Mouse (Mus musculus) cerebellum, adult 2 months (tissue): Measurements from ENCODE around the gene Ttc19. TPM values are rescaled to one million over a fixed set of nuclear protein-coding genes. Genes with fewer than 3 reads are reported as not detected.
"Not testable (repeated sequence)": the region's sequence is repeated elsewhere in the genome, so short reads cannot be mapped to it uniquely, and the experiment has no call there.

Experiments used
- DNase-seq, 2 experiments: peaks; one replicate each; pipeline ENCODE4 v3.0.0; 2021
- H3K27ac ChIP-seq: fragments of 200-500 bp; 2 replicates; pipeline ENCODE4 v1.5.1; 2012; ENCODE audit warnings: low read length, control low read depth, inconsistent platforms; ENCODE audit not compliant: insufficient read depth
- H3K27me3 ChIP-seq: fragments of 200-500 bp; 2 replicates; pipeline ENCODE4 v1.6.1; 2012; ENCODE audit warnings: inconsistent platforms, mild to moderate bottlenecking, low read length, moderate library complexity; ENCODE audit not compliant: control insufficient read depth, insufficient read depth
- H3K4me1 ChIP-seq: fragments of 200-500 bp; 2 replicates; pipeline ENCODE4 v1.6.1; 2011; ENCODE audit warnings: low read length; ENCODE audit not compliant: control insufficient read depth, insufficient read depth
- H3K4me3 ChIP-seq: fragments of 200-500 bp; replicated peaks from 2 replicates; pipeline ENCODE3; 2011; ENCODE audit warnings: mild to moderate bottlenecking, low read depth, low read length, control low read depth; ENCODE audit not compliant: insufficient read depth
- CTCF ChIP-seq: fragments of 200-500 bp; IDR thresholded peaks from 2 replicates; pipeline ENCODE4 v1.5.1; 2011; ENCODE audit warnings: low read depth, mild to moderate bottlenecking, control low read depth, low read length, moderate library complexity, borderline replicate concordance; ENCODE audit not compliant: insufficient read depth
- POLR2A ChIP-seq: fragments of 200-500 bp; IDR thresholded peaks from 2 replicates; pipeline ENCODE4 v1.6.1; 2011; ENCODE audit warnings: low read length, control low read depth, borderline replicate concordance; ENCODE audit not compliant: insufficient read depth
- WGBS: fragments of 180-500 bp; shearing (Covaris S2); methylation state at CpG from one replicate; pipeline ENCODE4 v1.1.7; 2018; 5-methylcytosine and 5-hydroxymethylcytosine counted together
- polyA plus RNA-seq: library from polyadenylated mRNA; depleted of rRNA; stranded (reverse); fragments of >200 nt; gene quantifications from 2 replicates; pipeline ENCODE4 v1.2.3, GENCODE M21; 2012

Gene Ttc19
- polyA plus RNA-seq, 1 experiment = 40.1 TPM

GRCm38 (mm10) chr11:62268381-62268780 is 12.9 kb upstream of the Ttc19 start:
- no peak for TF ChIP-seq CTCF
- TF ChIP-seq POLR2A = no peak
- DNase-seq = no peak
- 75% methylated on average over 8 of the region's 8 CpGs for WGBS
- Histone ChIP-seq H3K27ac (no peak overlapping the region), H3K27me3 (no peaks in the 10 kb centered on the region), H3K4me1 (no peaks in the 10 kb centered on the region), H3K4me3 (no peak overlapping the region)

DNA sequence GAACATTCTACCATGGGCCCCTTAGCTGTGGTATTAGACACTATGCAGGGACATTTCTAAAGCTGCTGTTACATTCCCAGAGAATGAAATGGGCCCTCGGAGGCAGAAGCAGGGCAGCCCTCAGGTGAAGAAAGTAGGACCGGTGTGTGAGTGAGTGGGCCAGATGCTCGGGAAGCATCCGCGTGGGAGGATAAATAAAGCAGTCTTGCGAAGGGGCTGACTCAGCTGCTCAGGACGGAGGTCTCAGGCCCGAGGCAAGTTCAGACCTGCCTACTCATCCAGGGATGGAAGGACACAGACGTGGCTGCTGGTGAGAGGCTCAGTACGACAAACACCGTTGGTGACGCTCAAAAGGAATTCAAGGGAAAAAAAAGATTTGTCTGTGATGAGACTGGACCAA is 12.2 kb upstream of the Ttc19 start:
- no peak overlapping the region for H3K27ac ChIP-seq
- 80% methylated on average over 12 of the region's 12 CpGs for WGBS

GRCm38 (mm10) chr11:62270851-62271250 is 10.4 kb upstream of the Ttc19 start:
- no peaks in the 10 kb centered on the region for H3K27me3 ChIP-seq
- TF ChIP-seq POLR2A (no peak), CTCF (no peak)
- WGBS = 71% methylated on average over 5 of the region's 5 CpGs

More for the DNA sequence above, 12.2 kb upstream of the Ttc19 start:
- Histone ChIP-seq H3K4me1 (no peaks in the 10 kb centered on the region), H3K4me3 (no peak overlapping the region), H3K27me3 (no peaks in the 10 kb centered on the region)
- TF ChIP-seq POLR2A = no peak
- TF ChIP-seq CTCF = no peak
- no peak for DNase-seq

GRCm38 (mm10) chr11:62277086-62277485 is 4.2 kb upstream of the Ttc19 start:
- WGBS = 74% methylated on average over 8 of the region's 8 CpGs
- Histone ChIP-seq H3K4me1 (no peaks in the 10 kb centered on the region), H3K4me3 (no peak overlapping the region), H3K27me3 (no peaks in the 10 kb centered on the region), H3K27ac (no peak overlapping the region)
- no peak for TF ChIP-seq POLR2A
- no peak for TF ChIP-seq CTCF
- DNase-seq = no peak

More at GRCm38 (mm10) chr11:62270851-62271250, 10.4 kb upstream of the Ttc19 start:
- no peak for DNase-seq
- H3K27ac ChIP-seq = no peak overlapping the region
- no peak overlapping the region for H3K4me3 ChIP-seq
- no peaks in the 10 kb centered on the region for H3K4me1 ChIP-seq

GRCm38 (mm10) chr11:62278027-62278426 is 3.2 kb upstream of the Ttc19 start:
- peak in 1 of 2 experiments; percentile 35 for DNase-seq
- Histone ChIP-seq H3K27ac (no peak overlapping the region), H3K4me1 (peaks cover 1% of the 10 kb centered on the region; the same call in 1 of the 2 replicates), H3K27me3 (no peaks in the 10 kb centered on the region), H3K4me3 (no peak overlapping the region)
- peak; percentile 57; the same call in 1 of the 2 replicates for TF ChIP-seq CTCF
- no peak for TF ChIP-seq POLR2A
- WGBS = 26% methylated on average over 5 of the region's 5 CpGs

DNA sequence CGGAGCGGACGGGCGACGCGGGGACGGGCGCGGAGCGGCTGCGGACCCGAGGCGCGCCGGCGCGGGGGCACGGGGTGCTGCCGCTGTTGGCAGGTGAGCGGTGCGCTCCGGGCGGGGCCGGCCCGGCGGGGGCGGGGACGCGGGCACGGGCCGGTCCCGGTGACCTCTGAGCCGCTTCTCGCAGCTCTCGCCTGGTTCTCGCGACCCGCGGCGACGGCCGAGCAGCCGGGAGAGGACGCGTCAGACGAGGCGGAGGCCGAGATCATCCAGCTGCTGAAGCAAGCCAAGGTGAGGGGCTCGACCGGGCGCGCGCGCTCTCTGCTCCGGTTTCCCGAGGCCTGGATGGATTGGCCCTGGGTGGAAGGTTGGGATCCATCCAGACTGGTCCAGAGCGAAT is 326 bp downstream of the Ttc19 start:
- Histone ChIP-seq H3K27me3 (no peaks in the 10 kb centered on the region), H3K4me1 (peaks cover 3% of the 10 kb centered on the region; the same call in 1 of the 2 replicates), H3K27ac (peak overlapping the region; percentile 73), H3K4me3 (peak overlapping the region; percentile 99)
- TF ChIP-seq CTCF = no peak
- no peak for TF ChIP-seq POLR2A
- no peak for DNase-seq
- WGBS = 1% methylated on average over 55 of the region's 57 CpGs

GRCm38 (mm10) chr11:62284020-62284419 is 2.7 kb downstream of the Ttc19 start:
- not testable (repeated sequence) for H3K4me3 ChIP-seq, H3K4me1 ChIP-seq, H3K27me3 ChIP-seq, DNase-seq, H3K27ac ChIP-seq
- 98% methylated on average over 3 of the region's 3 CpGs for WGBS

- 92% methylated on average over 8 of the region's 8 CpGs for WGBS
- no peak overlapping the region for H3K27ac ChIP-seq
- DNase-seq = no peak
- peaks cover 3% of the 10 kb centered on the region; the same call in 1 of the 2 replicates for H3K4me1 ChIP-seq
- H3K27me3 ChIP-seq = no peaks in the 10 kb centered on the region
- TF ChIP-seq CTCF (no peak), POLR2A (no peak)
- H3K4me3 ChIP-seq = no peak overlapping the region
These were observed 3.7 kb downstream of the Ttc19 start for GRCm38 (mm10) chr11:62285020-62285419.

DNA sequence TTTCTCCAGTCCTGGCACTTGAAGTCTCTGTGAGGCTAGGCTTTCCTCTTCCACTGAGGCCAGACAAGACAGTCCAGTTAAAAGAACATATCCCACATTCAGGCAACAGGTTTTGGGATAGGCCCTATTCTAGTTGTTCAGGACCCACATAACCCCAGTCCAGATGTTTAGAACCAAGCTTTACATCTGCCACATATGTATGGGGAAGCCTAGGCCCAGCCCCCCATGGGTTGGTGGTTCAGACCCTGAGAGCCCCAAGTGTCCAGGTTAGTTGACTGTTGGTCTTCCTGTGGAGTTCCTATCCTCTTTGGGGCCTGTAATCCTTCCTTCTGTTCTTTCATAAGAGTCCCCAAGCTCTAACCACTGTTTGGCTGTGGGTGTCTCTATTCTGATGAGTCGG is 6.4 kb downstream of the Ttc19 start:
- 94% methylated on average over 1 of the region's 1 CpGs for WGBS
- no peak for TF ChIP-seq CTCF
- no peak for TF ChIP-seq POLR2A
- no peak for DNase-seq

More for the DNA sequence above, 6.4 kb downstream of the Ttc19 start:
- Histone ChIP-seq H3K4me1 (peaks cover 3% of the 10 kb centered on the region; the same call in 1 of the 2 replicates), H3K4me3 (no peak overlapping the region), H3K27me3 (no peaks in the 10 kb centered on the region), H3K27ac (no peak overlapping the region)
